Mouse (Mus musculus) NIH3T3 (cell line): ENCODE results near the gene 2510039O18Rik.

Experiments
- DNase-seq: peaks from one replicate; pipeline ENCODE4 v3.0.0-alpha.2; 2012; ENCODE audit warnings: low read depth

Gene 2510039O18Rik

DNA sequence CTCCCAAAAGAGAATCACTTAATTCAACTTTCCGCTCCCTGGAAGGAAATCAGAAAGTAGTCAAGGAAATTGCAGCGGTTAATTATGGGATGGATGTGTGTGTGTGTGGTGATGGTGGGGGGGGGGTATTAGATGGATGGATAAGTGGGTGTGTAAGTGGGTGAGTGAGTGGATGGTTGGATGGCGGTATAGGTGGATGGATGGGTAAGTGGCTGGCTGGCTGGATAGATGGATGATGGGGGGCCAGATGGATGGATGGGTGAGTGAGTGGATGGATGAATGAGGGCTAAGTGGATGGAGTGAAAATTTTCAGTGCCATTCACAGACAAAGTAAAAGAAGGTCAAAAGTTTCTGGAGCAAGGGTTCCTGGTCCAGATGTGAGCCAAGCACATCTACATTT lies 3.7 kb upstream of the 2510039O18Rik start:
- no peak for DNase-seq

DNA sequence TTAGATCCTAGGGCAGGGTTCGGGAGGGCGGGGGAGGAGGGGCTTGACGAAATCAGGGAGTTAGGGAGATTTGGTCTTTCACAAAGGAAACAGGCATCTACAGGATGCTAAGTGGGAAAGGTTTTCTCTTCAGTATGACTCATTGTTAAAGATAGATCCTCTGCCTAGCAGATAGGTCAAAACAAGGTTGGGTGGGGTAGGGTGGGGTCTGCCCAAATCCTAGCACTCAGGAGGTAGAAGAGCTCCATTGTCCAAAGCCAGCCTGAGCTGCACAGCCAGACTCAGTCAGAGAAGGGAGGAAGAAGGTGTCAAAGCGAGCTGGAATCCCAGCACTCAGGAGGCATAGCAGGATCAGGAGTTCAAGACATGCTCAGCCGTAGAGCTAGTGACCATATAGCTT lies 3.2 kb upstream of the 2510039O18Rik start:
- no peak for DNase-seq

GRCm38 (mm10) chr4:147938148-147939096 lies 2.3 kb upstream of the 2510039O18Rik start:
- DNase-seq, result peak; percentile 64

DNA sequence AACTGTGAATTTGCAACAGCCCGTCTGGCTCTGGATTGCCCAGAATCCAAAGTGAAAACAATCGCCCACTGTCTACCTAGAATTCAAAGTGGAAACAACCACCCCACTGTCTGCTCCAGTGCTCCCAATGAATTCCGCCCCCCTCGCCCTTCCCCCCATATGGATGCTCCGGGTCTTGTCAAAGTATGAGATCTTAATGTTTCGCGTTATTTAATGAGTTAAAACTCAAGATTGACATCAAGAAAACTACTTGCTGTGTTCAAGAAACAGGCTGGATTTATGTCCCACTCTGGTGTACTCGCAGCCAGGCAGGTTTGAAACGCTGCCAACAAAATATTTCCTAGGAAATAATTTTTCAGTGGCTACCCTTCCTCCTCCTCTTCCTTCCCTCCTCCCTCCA lies 584 bp upstream of the 2510039O18Rik start:
- DNase-seq, result no peak

GRCm38 (mm10) chr4:147941045-147942020 lies 638 bp downstream of the 2510039O18Rik start:
- DNase-seq, result no peak

DNA sequence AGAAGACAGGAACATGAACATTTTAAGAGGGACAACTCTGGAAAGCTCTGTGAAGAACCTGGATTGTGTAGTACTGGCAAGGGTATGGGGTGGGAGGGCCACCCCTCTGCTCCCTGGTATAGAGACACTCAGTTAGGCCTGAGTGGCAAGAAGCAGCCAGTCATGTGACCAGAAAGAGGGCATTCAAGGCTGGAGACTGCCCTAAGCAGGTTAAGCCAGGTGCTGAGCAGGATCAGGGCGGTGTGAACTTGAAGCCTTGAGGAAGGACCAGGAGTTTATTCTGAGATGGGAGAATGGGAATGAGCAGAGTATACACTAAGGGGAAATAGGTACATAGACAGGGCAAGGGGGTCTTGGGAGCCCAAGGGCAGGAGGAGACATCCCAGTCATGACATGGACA lies 2.3 kb downstream of the 2510039O18Rik start:
- DNase-seq, result no peak

- peak; percentile 29 for DNase-seq
These were observed 6.8 kb downstream of the 2510039O18Rik start for GRCm38 (mm10) chr4:147947511-147947910.

DNA sequence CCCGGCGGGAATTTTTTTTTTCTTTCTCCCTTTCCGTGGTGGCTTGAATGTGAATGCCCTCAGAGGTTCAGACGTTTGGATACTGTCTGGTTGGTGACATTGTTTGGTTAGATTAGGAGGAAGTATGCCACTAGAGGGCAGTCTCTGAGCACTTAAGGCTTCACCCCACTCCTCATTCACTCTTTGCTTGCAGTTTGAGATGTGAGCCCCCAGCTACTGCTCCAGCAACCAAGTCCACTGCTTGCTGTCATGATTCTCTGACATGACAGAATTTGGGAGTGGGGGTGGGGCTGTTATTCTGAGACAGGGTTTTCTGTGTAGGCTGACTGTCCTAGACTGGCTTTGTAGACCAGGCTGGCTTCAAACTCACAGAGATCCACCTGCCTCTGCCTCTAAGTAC lies 12.9 kb downstream of the 2510039O18Rik start:
- peak; percentile 73 for DNase-seq

DNA sequence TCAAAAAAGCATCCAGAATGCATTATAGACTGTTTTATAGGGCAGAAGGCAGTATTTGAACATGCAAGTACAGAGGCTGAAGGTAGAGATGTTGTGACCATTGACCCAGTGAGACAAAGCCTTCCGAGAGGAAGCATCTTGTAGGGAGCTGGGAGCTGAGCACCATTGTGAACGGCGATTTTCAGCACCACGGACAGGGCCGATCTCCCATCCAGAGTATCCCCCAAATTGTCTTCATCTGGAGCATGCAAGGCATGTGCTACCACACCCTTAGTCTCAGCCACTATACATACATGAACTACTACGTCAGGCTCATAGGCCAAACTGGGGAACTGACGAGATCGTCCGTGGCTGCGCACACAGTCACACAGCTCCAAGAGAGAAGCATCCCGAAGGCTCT lies 16.4 kb downstream of the 2510039O18Rik start:
- peak; percentile 73 for DNase-seq

GRCm38 (mm10) chr4:147959881-147960831 lies 19.5 kb downstream of the 2510039O18Rik start:
- peak; percentile 93 for DNase-seq

- DNase-seq, result no peak
These were observed 22.1 kb downstream of the 2510039O18Rik start for GRCm38 (mm10) chr4:147962781-147963180.

GRCm38 (mm10) chr4:147963623-147964022 lies 22.9 kb downstream of the 2510039O18Rik start:
- no peak for DNase-seq

DNA sequence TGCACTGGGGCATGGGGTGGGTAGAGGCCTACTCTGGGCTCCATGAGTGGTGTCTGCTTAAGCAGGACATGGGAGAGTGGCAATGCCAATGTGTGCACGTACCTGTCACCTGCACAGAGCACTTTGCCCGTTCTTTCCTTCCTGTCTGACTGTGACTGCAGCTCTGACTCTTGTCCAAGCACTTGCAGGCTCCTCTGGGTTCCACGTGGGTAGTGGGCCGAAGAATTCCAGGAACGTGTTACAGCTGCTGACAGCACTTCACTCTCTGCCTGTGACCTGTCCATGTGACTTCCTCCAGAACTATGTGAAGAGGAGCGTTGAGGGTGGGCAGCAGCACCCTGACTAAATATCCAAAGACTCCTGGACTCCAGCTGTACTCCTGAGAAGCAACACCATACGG lies 25.0 kb downstream of the 2510039O18Rik start:
- DNase-seq, result no peak

DNA sequence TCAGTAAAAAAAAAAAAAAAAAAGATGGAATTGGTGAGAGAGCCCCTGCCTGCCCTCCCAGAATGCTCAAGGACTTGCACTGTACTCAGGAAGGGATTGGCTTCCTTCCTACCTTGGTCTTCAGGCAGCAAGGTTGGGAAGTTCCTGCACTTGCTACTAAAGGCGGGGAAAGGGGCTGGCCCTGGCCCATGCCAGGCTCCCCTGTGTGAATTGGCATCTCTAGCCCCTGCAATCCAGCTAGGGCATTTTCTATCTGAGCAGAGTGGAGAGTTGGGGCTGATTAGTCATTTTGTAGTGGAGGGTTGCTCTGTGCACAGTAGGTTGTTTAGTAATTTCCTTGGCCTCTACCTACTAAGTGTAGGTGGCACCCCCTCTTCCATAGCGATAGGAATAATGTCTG lies 28.1 kb downstream of the 2510039O18Rik start:
- DNase-seq, result no peak

DNA sequence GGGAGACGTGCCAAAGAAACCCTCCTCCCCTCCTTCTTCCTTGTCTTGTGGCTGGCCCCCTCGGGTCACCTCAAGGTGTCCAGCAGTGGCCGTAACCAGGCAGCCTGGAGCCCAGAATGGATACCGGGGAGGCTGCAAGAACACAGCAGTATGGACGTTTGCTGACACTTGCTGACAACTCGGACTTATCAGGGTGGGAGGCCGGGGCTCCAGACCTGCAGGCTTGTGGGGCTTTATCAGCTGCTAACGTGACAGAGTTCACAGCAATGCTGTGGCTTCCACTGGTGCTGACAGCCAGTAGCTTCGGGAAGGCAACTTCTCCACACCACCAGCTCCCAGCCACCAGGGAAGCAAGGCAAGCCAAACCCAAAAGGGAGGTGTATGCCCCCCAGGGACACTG lies 28.6 kb downstream of the 2510039O18Rik start:
- no peak for DNase-seq

GRCm38 (mm10) chr4:147976237-147976636 lies 35.5 kb downstream of the 2510039O18Rik start:
- DNase-seq, result no peak

GRCm38 (mm10) chr4:147977726-147978125 lies 37.0 kb downstream of the 2510039O18Rik start:
- DNase-seq, result no peak

DNA sequence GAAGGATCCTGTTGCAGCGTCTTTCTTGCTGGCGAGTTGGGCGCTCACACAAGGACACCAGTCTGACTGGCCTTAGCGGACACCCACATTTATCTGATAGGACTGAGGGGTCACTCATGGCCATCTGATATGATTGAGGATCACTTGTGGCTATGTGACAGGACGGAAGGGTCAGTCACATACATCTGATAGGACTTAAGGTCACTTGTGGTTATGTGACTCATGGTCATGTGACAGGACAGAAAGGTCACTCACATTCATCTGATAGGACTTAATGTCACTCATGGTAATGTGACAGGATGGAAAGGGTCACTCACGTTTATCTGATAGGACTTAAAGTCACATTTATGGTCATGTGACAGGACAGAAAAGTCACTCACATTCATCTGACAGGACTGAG lies 37.7 kb downstream of the 2510039O18Rik start:
- no peak for DNase-seq

- DNase-seq, result no peak
These were observed 38.8 kb downstream of the 2510039O18Rik start for GRCm38 (mm10) chr4:147979441-147979860.

GRCm38 (mm10) chr4:147985205-147986132 lies 44.8 kb downstream of the 2510039O18Rik start, which contains the start of gene Nppb:
Nppb (plus strand) TSS chr4:147985788.
- peak; percentile 83 for DNase-seq
